Mouse (Mus musculus) kidney, adult 2 months (tissue): ENCODE results near the gene Il7r. TPM values are rescaled to one million over a fixed set of nuclear protein-coding genes. Genes with fewer than 3 reads are reported as not detected.

ENCODE experiments used
- DNase-seq: peaks from one replicate; pipeline ENCODE4 v3.0.0; 2021
- H3K27ac ChIP-seq: fragments of 200-500 bp; 2 replicates; pipeline ENCODE4 v1.5.1; 2012; ENCODE audit warnings: low read depth, low read length, control low read depth, inconsistent platforms; ENCODE audit not compliant: insufficient read depth
- H3K27me3 ChIP-seq: fragments of 200-500 bp; replicated peaks from 2 replicates; pipeline ENCODE4 v1.6.1; 2012; ENCODE audit warnings: mild to moderate bottlenecking, moderate library complexity, low read length, inconsistent platforms; ENCODE audit not compliant: control insufficient read depth, insufficient read depth
- H3K36me3 ChIP-seq: fragments of 200-500 bp; 2 replicates; pipeline ENCODE4 v1.6.1; 2012; ENCODE audit warnings: mild to moderate bottlenecking, moderate library complexity, low read length, inconsistent platforms; ENCODE audit not compliant: control insufficient read depth, insufficient read depth
- H3K4me1 ChIP-seq: fragments of 200-500 bp; 2 replicates; pipeline ENCODE4 v1.6.1; 2011; ENCODE audit warnings: low read length; ENCODE audit not compliant: control insufficient read depth, insufficient read depth
- H3K4me3 ChIP-seq: fragments of 200-500 bp; 2 replicates; pipeline ENCODE4 v1.5.1; 2011; ENCODE audit warnings: mild to moderate bottlenecking, low read depth, low read length, control low read depth; ENCODE audit not compliant: insufficient read depth
- CTCF ChIP-seq: fragments of 200-500 bp; conservative IDR thresholded peaks from 2 replicates; pipeline ENCODE4 v1.5.1; 2011; ENCODE audit warnings: low read depth, mild to moderate bottlenecking, control low read depth, low read length, moderate library complexity, mixed read lengths; ENCODE audit not compliant: insufficient read depth, insufficient read length
- POLR2A ChIP-seq: fragments of 200-500 bp; IDR thresholded peaks from one replicate; pipeline ENCODE4 v1.6.1; 2011; ENCODE audit warnings: low read depth, low read length, control low read depth
- WGBS: fragments of 180-500 bp; shearing (Covaris S2); methylation state at CpG from one replicate; pipeline ENCODE4 v1.1.7; 2018; 5-methylcytosine and 5-hydroxymethylcytosine counted together
- polyA plus RNA-seq: library from polyadenylated mRNA; depleted of rRNA; stranded (reverse); fragments of >200 nt; gene quantifications from 2 replicates; pipeline ENCODE4 v1.2.3, GENCODE M21; 2012; rRNA removed

Gene Il7r
- polyA plus RNA-seq, 1 experiment = 0.95 TPM

DNA sequence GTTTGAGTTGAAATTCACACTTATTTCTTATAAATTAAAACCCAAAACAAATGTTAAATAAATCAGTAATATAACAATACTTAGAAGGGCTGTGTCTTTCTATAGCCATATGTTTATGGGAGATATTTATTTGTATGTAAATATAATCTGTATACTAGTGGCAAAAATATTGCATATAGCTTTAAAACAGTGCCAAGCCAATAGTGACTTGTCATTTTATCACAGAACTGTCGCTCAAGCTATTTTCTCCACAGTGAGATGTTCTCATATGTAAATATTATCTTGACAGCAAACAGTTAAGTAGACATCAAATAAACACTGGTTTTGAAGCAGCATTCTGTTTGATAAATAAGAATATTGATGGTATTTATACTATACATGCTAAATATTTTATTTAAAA lies 56.8 kb downstream of the Il7r start:
- WGBS = 87% methylated on average over 1 of the region's 1 CpGs
- Histone ChIP-seq H3K27me3 (no peaks in the 10 kb centered on the region), H3K36me3 (no peaks in the 10 kb centered on the region), H3K4me1 (no peaks in the 10 kb centered on the region), H3K27ac (no peak overlapping the region), H3K4me3 (no peak overlapping the region)
- DNase-seq = no peak
- TF ChIP-seq POLR2A (no peak), CTCF (no peak)

DNA sequence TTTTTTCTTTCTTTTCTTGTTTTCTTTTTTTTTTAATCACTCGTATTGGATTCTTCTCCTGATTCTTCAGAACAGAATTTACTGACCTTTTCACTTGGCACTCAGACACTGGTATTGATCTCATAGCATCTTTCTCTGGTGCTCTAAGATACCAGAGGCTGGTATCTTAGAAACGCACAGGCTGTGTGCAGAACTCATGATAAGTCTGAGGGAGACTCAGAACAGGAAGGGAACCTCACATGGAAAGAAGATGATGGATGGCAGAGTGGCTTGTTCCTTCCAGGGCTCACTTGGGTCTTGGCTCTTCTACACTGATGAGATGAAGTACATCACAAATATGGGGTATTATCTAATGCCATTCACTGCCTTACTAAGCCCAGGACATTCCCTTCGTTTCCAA lies 57.4 kb downstream of the Il7r start:
- no peaks in the 10 kb centered on the region for H3K36me3 ChIP-seq
- 76% methylated on average over 3 of the region's 3 CpGs for WGBS
- H3K4me3 ChIP-seq = no peak overlapping the region
- H3K4me1 ChIP-seq = no peaks in the 10 kb centered on the region
- H3K27me3 ChIP-seq = no peaks in the 10 kb centered on the region
- no peak overlapping the region for H3K27ac ChIP-seq
- DNase-seq = no peak
- no peak for TF ChIP-seq CTCF
- no peak for TF ChIP-seq POLR2A

DNA sequence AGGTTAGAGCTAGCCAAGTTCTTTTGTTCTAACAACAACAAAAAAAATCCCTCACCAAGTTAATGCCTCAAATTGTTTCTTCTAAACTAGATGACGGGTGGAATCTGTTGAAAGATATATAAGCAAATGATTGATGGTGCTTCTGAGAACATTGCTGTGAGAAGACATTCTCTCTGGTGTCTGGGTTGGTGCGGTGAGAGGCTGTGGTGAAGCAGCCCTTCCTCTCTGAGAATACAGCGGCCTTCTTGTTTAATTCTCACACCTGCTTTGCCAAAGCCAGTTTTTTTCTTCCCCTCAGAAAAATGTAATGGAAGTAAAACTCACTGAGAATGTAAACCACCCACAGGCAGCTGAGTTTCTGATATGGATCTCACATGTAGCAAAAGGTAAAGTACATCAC lies 57.8 kb downstream of the Il7r start:
- 60% methylated on average over 3 of the region's 3 CpGs for WGBS
- no peak overlapping the region for H3K27ac ChIP-seq

DNA sequence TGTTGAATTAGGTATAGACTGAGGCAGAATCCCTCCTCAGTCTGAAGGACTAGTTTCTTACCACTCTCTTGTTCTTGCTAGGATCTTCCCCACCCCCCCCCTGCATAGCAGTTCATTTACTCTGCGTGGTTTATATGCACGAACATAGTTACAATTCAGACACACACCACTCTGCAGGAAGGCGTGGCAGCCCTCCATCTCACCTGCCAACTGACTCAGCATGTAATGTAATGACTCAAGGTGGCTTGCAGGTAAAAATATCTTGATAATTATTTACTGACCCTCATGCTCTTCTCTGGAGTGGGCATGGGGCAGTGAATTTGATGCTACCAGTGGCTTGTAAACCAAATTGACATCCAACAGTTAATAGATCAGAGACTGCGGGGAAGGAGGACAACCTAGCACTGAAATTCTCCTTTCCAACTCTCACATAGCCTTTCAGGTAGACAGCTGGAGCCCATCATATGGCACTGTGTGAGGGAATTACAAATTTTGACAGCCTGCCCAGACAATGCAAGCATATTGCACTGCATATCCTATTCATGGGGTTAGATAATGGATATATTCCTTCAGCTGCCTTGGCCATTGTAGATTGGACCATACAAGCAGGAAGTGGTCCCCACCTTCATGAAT lies 58.8 kb downstream of the Il7r start:
- DNase-seq = no peak
- Histone ChIP-seq H3K36me3 (no peaks in the 10 kb centered on the region), H3K4me3 (no peak overlapping the region), H3K27me3 (no peaks in the 10 kb centered on the region), H3K4me1 (no peaks in the 10 kb centered on the region), H3K27ac (no peak overlapping the region)
- TF ChIP-seq CTCF (no peak), POLR2A (no peak)
- 93% methylated on average over 4 of the region's 4 CpGs for WGBS

More for the DNA sequence above, 57.8 kb downstream of the Il7r start:
- TF ChIP-seq CTCF (no peak), POLR2A (no peak)
- Histone ChIP-seq H3K36me3 (no peaks in the 10 kb centered on the region), H3K27me3 (no peaks in the 10 kb centered on the region), H3K4me1 (no peaks in the 10 kb centered on the region), H3K4me3 (no peak overlapping the region)
- no peak for DNase-seq

DNA sequence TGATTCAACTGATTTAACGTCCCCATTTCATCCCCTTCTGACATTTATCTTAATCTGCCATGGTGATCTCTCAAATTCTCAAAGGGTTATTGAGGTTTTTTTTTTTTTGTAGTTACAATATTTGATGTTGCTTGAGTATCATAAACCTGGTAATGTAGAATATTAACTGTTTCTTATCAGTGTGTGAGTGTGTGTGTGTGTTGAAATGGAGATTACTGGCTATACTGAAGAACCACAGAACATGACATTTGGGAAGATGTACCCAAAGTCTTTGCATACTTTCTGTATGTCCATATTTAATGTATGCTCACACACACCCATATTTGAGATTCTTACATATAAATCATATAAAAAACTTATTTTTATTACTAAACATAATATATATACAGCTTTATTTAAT lies 65.9 kb downstream of the Il7r start:
- H3K4me3 ChIP-seq = no peak overlapping the region
- H3K27ac ChIP-seq = no peak overlapping the region
- no peaks in the 10 kb centered on the region for H3K4me1 ChIP-seq
- H3K27me3 ChIP-seq = no peaks in the 10 kb centered on the region
- no peaks in the 10 kb centered on the region for H3K36me3 ChIP-seq
- no peak for DNase-seq
- 42% methylated on average over 1 of the region's 1 CpGs for WGBS
- TF ChIP-seq CTCF (no peak), POLR2A (no peak)

DNA sequence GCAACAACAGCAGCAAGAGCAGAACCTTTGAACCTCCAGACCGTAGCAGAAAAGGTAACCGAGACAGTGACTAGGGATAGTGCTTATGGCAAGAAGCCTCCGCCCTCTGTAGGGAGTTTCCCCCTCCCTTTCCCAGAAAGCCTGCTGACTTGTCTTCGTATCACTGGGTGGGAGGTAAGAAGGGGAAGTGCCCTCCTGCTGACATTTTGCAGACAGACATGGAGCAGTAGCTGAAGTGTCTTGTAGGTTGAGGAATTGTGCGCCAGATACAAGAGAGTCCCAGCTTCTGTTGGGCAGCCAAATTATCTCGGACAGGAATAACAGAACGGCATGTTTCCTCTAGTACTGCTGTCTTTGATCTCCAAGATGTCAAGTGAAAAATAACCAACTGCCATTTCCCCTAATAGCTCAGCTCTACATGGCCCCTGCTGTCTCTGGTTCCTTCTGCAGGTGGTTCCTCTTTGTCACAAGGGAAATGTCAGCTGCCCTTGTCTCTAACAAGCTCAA lies 66.4 kb downstream of the Il7r start:
- no peak for DNase-seq
- Histone ChIP-seq H3K27ac (no peak overlapping the region), H3K27me3 (no peaks in the 10 kb centered on the region), H3K36me3 (no peaks in the 10 kb centered on the region), H3K4me1 (no peaks in the 10 kb centered on the region), H3K4me3 (no peak overlapping the region)
- WGBS = 43% methylated on average over 7 of the region's 7 CpGs
- TF ChIP-seq POLR2A = no peak
- TF ChIP-seq CTCF = no peak

Other genes with a start within 250 kb of the Il7r start
- gene Ugt3a2, start 194.6 kb downstream of the Il7r start, polyA plus RNA-seq = 486 and 522 TPM in 2 replicates
- gene Capsl, start 94.1 kb downstream of the Il7r start, polyA plus RNA-seq = 0.33 and 0.46 TPM in 2 replicates
- 0.04 and 0.08 TPM in 2 replicates for gene Spef2, start 218.7 kb upstream of the Il7r start, polyA plus RNA-seq